Mouse (Mus musculus): Measurements from ENCODE around the gene Gm21985.

DNA sequence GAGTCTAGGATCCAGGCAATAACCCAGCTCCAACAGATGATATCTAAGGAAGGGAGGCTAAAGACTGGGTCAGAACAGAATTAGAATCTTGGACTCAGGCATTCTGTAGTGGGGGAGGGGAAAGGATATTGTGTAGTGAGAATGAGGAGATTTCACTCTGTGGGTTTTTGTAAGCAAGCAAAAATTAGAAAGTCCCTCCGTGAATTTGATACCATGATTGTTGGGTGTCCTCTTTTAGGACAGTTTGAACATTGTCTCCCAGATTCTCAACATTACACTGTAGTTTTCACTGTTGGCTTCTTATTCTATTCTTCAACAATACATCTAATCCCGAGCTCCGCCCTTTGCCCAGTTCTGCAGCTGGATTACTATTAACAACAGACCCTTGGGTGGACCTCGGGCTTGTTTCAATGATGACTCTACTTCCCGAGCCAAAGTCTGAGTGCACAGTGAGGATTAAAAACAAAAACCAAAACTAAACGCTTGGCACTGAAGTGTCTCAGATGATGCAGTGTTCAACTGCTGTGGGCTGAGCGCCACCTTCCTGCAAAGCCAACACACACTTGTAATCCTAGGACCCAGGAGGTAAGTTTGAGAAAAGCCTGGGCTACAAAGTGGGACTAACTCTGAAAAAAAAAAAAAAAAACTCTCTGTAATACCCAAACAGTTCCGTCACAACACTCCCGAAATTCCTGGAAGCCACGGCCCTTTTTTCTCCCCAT, 6.7 kb upstream of the Gm21985 start, which contains the start of gene Nutm1:
- TF ChIP-seq POLR2A (IDR thresholded peaks at IDR 0.05; ENCODE audit: low read depth, low read length) (no peak), NRF1 (IDR thresholded peaks at IDR 0.05; ENCODE audit: low read depth, low read length) (no peak), CTCF (conservative IDR thresholded peaks at IDR 0.05 in 1 of 2, IDR thresholded peaks at IDR 0.05 in 1 of 2; ENCODE audit: low read depth in 2 of 2, low read length in 2 of 2) (peak in 1 of 2 experiments; percentile 85; a peak in 2 of 4 replicates), SIN3A (IDR thresholded peaks at IDR 0.05; ENCODE audit: low read length) (no peak), EP300 (IDR thresholded peaks at IDR 0.05; ENCODE audit: low read length) (no peak), ETS1 (conservative IDR thresholded peaks at IDR 0.05; ENCODE audit: low read depth, low read length) (no peak), ZMIZ1 (IDR thresholded peaks at IDR 0.05; ENCODE audit: low read depth, low read length) (no peak)
